ENCODE assay signal across 16 mouse cellular contexts in the genomic region with DNA sequence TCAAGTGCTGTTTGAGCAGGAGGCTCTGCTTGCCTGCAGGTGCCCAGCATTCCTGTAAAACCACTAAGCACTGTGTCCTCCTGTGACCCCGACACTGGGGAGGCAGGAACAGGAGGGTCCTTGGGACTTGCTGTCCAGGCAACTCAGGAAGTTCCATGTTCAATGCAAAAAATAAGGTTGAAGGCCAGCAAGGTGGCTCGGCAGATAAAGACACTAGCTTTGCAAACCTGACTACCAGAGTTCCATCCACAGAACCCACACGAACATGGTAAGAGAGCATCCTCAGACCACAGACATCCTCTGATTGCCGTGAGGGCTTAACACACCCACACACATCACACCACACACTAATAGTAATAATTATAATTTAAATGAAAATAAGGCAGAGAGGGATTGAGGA.
A peak's percentile ranks its signal among the peaks of the same experiment; 100 is the strongest.
DNase-seq lines count a peak whose midpoint lies in the region; ATAC-seq and TF ChIP-seq lines count a peak whose summit lies in the region.
"Had no signal": no experiment of that assay in that cellular context is flagged by ENCODE, and none has a peak within 500 bp of the region (broad histone marks: within the 10 kb centered on the region; RNA-seq: fewer than 3 reads in every experiment).

No protein-coding gene starts in this region.

- DNase-seq in layer of hippocampus, adult 2 months (ENCODE audit: low spot score in 2 of 2), result no peak
- DNase-seq in layer of hippocampus, adult 9-10 months (ENCODE audit: low spot score), result no peak
- DNase-seq in induced T-regulatory cell, adult 2 months (ENCODE audit: low read depth), result peak; percentile 40
- DNase-seq in liver, embryonic 13.5 days, result peak; percentile 46
- DNase-seq in liver, postnatal 0 days, result no peak
- no peak for DNase-seq in adrenal gland, adult 18-20 months (ENCODE audit: low spot score in 2 of 2)
- no peak for DNase-seq in thymus, adult 18-20 months
- DNase-seq: adrenal gland, postnatal 10 days; embryo, embryonic 11 days; gastrocnemius, postnatal 10 days had no signal

- ATAC-seq in liver, embryonic 13.5 days (ENCODE audit: low read depth), result no peak
- ATAC-seq in liver, postnatal 0 days, result no peak
- no peak for ATAC-seq in midbrain, embryonic 15.5 days (replicated peaks)
- ATAC-seq: forebrain, embryonic 16.5 days had no signal

- H3K27me3 ChIP-seq in liver, embryonic 13.5 days, result peaks cover 5% of the 10 kb centered on the region; the same call in 1 of the 2 replicates
- no peaks in the 10 kb centered on the region for H3K27me3 ChIP-seq in liver, postnatal 0 days (ENCODE audit: insufficient read depth, low read length)
- no peaks in the 10 kb centered on the region for H3K27me3 ChIP-seq in midbrain, embryonic 15.5 days (replicated peaks)
- H3K27me3 ChIP-seq: embryonic facial prominence, embryonic 15.5 days had no signal

- H3K4me1 ChIP-seq in liver, embryonic 13.5 days (replicated peaks), result peaks cover 46% of the 10 kb centered on the region
- H3K4me1 ChIP-seq in liver, postnatal 0 days (ENCODE audit: insufficient read depth), result peaks cover 18% of the 10 kb centered on the region
- peaks cover 37% of the 10 kb centered on the region for H3K4me1 ChIP-seq in midbrain, embryonic 15.5 days

- H3K36me3 ChIP-seq in liver, embryonic 13.5 days, result no peaks in the 10 kb centered on the region
- H3K36me3 ChIP-seq in liver, postnatal 0 days (replicated peaks; ENCODE audit: insufficient read depth, low read length), result no peaks in the 10 kb centered on the region
- no peaks in the 10 kb centered on the region for H3K36me3 ChIP-seq in midbrain, embryonic 15.5 days (replicated peaks)
- H3K36me3 ChIP-seq: embryonic facial prominence, embryonic 15.5 days; hindbrain, embryonic 10.5 days had no signal

- H3K4me3 ChIP-seq in layer of hippocampus, adult 2 months, result no peak overlapping the region
- H3K4me3 ChIP-seq in liver, embryonic 13.5 days (replicated peaks), result 0 out of 2 replicates have a peak overlapping the region, but pooled peaks have one; percentile 1
- H3K4me3 ChIP-seq in liver, postnatal 0 days (ENCODE audit: low read depth, low read length), result no peak overlapping the region
- H3K4me3 ChIP-seq in midbrain, embryonic 15.5 days, result no peak overlapping the region
- H3K4me3 ChIP-seq: embryonic facial prominence, embryonic 15.5 days; erythroblast, embryonic 14.5 days; hindbrain, embryonic 10.5 days had no signal

- TF ChIP-seq CTCF in layer of hippocampus, adult 2 months (conservative IDR thresholded peaks at IDR 0.05), result no peak
- TF ChIP-seq CTCF in liver, postnatal 0 days (IDR thresholded peaks at IDR 0.05; ENCODE audit: low read depth), result no peak

- no peaks in the 10 kb centered on the region for H3K9me3 ChIP-seq in liver, embryonic 13.5 days (replicated peaks)
- H3K9me3 ChIP-seq in liver, postnatal 0 days (ENCODE audit: low read length), result no peaks in the 10 kb centered on the region
- H3K9me3 ChIP-seq in midbrain, embryonic 15.5 days, result no peaks in the 10 kb centered on the region
- H3K9me3 ChIP-seq: embryonic facial prominence, embryonic 15.5 days; hindbrain, embryonic 10.5 days had no signal

- peak; percentile 58; the same call in 1 of the 2 replicates for TF ChIP-seq EP300 in liver, postnatal 0 days (IDR thresholded peaks at IDR 0.05; ENCODE audit: low read depth)

- H3K9ac ChIP-seq in liver, embryonic 13.5 days, result peak overlapping the region; percentile 31; the same call in 1 of the 2 replicates
- no peak overlapping the region for H3K9ac ChIP-seq in liver, postnatal 0 days (replicated peaks)
- H3K9ac ChIP-seq in midbrain, embryonic 15.5 days, result no peak overlapping the region
- H3K9ac ChIP-seq: embryonic facial prominence, embryonic 15.5 days; hindbrain, embryonic 14.5 days had no signal

- peak overlapping the region; percentile 56 for H3K4me2 ChIP-seq in liver, embryonic 13.5 days
- H3K4me2 ChIP-seq in liver, postnatal 0 days (ENCODE audit: low read depth, low read length), result no peak overlapping the region
- no peak overlapping the region for H3K4me2 ChIP-seq in midbrain, embryonic 15.5 days
- H3K4me2 ChIP-seq: embryonic facial prominence, embryonic 15.5 days; hindbrain, embryonic 14.5 days had no signal

- WGBS in liver, embryonic 13.5 days (ENCODE audit: insufficient replicate concordance), result 23% methylated on average over 4 of the region's 4 CpGs
- WGBS in liver, postnatal 0 days (ENCODE audit: insufficient replicate concordance), result 58% methylated on average over 4 of the region's 4 CpGs
- 87% methylated on average over 4 of the region's 4 CpGs for WGBS in midbrain, embryonic 15.5 days

- peak overlapping the region; percentile 92; the same call in 1 of the 2 replicates for H3K27ac ChIP-seq in layer of hippocampus, adult 2 months
- peak overlapping the region; percentile 82 for H3K27ac ChIP-seq in liver, embryonic 13.5 days
- no peak overlapping the region for H3K27ac ChIP-seq in liver, postnatal 0 days (ENCODE audit: low read depth)
- H3K27ac ChIP-seq in midbrain, embryonic 15.5 days, result no peak overlapping the region
- H3K27ac ChIP-seq: embryonic facial prominence, embryonic 15.5 days; hindbrain, embryonic 10.5 days; hindbrain, embryonic 14.5 days had no signal

Comparison
In these comparisons a context has a peak if more than half of its experiments do, and no peak if none do; other contexts are left out.
1. DNase-seq: peak in induced T-regulatory cell, adult 2 months (single experiment) and liver, embryonic 13.5 days (single experiment); none in layer of hippocampus, adult 2 months (0 of 2), layer of hippocampus, adult 9-10 months (single experiment), liver, postnatal 0 days (single experiment), adrenal gland, adult 18-20 months (0 of 2) and thymus, adult 18-20 months (0 of 2).
2. H3K27ac ChIP-seq: peak in layer of hippocampus, adult 2 months (single experiment) and liver, embryonic 13.5 days (single experiment); none in liver, postnatal 0 days (single experiment) and midbrain, embryonic 15.5 days (single experiment).